Mouse (Mus musculus): ENCODE data around the gene Pafah1b1. TPM values are rescaled to one million over a fixed set of nuclear protein-coding genes. Genes with fewer than 3 reads are reported as not detected.

Gene Pafah1b1
- polyA plus RNA-seq, 1 experiment from 2014 or later, result 77.7 TPM

DNA sequence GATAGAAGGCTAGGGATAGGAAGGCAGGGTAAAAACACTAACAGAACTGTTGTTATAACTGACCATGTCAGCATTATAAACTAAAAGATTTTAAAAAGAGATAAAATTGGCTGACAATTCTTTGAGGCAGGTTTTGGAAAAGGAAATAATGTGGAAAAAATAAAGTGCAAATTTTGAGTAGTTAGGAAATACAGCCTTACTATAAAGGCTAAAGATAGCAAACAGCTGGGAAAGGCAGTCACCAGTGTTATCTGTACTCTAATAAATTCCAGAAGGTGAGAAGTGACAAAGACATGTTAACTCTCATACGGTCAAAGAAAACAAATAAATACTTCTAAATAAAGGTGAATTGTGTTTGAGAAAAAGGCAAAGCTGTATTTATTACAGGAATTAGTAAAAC, 15.7 kb downstream of the Pafah1b1 start:
- no peaks in the 10 kb centered on the region for H3K9me3 ChIP-seq (ENCODE audit: control insufficient read depth, low read depth, low read length)
- H3K4me1 ChIP-seq (ENCODE audit: control insufficient read depth, insufficient read depth, low read length), result 0 out of 2 replicates have a peak, but pooled peaks cover 3% of the 10 kb centered on the region
- no peak overlapping the region for H3K27ac ChIP-seq (ENCODE audit: low read length)
- H3K36me3 ChIP-seq (ENCODE audit: control insufficient read depth, insufficient read depth, low read length), result no peaks in the 10 kb centered on the region
- no peak overlapping the region for H3K4me3 ChIP-seq (ENCODE audit: low read depth, low read length)
- WGBS, result 53% methylated on average over 1 of the region's 1 CpGs
- no peak for ATAC-seq (ENCODE audit: insufficient number of reproducible peaks, insufficient read depth, low FRiP score, low read depth)
- no peaks in the 10 kb centered on the region for H3K27me3 ChIP-seq (ENCODE audit: control insufficient read depth, insufficient read depth, low read length)
- no peak overlapping the region for H3K4me2 ChIP-seq (replicated peaks; ENCODE audit: low read depth, low read length)
- H3K9ac ChIP-seq (replicated peaks; ENCODE audit: low read depth, low read length), result no peak overlapping the region

DNA sequence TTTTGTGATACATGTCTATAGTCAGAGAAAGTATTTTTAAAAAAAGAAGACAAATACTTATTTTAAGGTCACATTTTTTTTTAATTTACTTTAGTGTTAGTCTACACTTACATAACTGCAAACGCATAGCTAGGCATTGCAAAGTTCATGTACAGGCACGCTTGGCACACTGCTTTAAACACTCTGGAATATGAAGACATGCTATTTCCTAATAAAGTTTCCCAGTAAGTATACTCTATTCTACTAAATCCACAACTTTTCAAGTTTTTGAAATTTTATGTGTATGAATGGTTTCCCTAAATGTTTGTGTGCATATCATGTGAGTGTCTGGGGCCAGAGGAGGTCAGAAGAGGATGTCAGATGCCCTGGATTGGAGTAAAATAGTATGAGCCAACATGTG, 20.4 kb downstream of the Pafah1b1 start:
- no peak overlapping the region for H3K27ac ChIP-seq (ENCODE audit: low read length)
- ATAC-seq (ENCODE audit: insufficient number of reproducible peaks, insufficient read depth, low FRiP score, low read depth), result no peak
- no peak overlapping the region for H3K4me3 ChIP-seq (ENCODE audit: low read depth, low read length)
- 88% methylated on average over 2 of the region's 2 CpGs for WGBS
- no peak overlapping the region for H3K9ac ChIP-seq (replicated peaks; ENCODE audit: low read depth, low read length)
- no peaks in the 10 kb centered on the region for H3K9me3 ChIP-seq (ENCODE audit: control insufficient read depth, low read depth, low read length)
- H3K4me2 ChIP-seq (replicated peaks; ENCODE audit: low read depth, low read length), result no peak overlapping the region
- H3K27me3 ChIP-seq (ENCODE audit: control insufficient read depth, insufficient read depth, low read length), result no peaks in the 10 kb centered on the region
- peaks cover under 1% of the 10 kb centered on the region for H3K36me3 ChIP-seq (ENCODE audit: control insufficient read depth, insufficient read depth, low read length)
- no peaks in the 10 kb centered on the region; the same call in 1 of the 2 replicates for H3K4me1 ChIP-seq (ENCODE audit: control insufficient read depth, insufficient read depth, low read length)

DNA sequence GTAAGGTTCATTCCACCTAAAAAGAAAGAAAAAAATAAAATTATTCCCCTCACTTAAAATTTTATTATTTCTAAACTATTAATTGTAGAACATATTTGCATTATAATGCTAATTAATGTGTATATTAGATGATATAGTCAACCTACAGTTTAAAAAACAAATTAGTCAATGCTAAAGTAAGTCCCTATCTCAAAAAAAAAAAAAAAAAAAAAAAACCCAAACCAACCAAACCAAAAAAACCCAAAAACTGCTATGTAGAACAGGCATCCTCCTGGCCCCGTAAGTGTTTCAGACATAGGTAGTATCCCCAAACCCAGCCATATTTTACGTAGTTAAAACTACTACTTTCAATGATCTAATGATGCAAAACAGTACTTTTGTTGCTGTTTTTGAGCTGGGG, 25.0 kb downstream of the Pafah1b1 start:
- ATAC-seq (ENCODE audit: insufficient number of reproducible peaks, insufficient read depth, low FRiP score, low read depth), result no peak
- Histone ChIP-seq H3K9me3 (ENCODE audit: control insufficient read depth, low read depth, low read length) (no peaks in the 10 kb centered on the region), H3K27me3 (ENCODE audit: control insufficient read depth, insufficient read depth, low read length) (no peaks in the 10 kb centered on the region), H3K27ac (ENCODE audit: low read length) (no peak overlapping the region), H3K4me2 (replicated peaks; ENCODE audit: low read depth, low read length) (no peak overlapping the region), H3K9ac (replicated peaks; ENCODE audit: low read depth, low read length) (no peak overlapping the region), H3K4me3 (ENCODE audit: low read depth, low read length) (no peak overlapping the region), H3K4me1 (ENCODE audit: control insufficient read depth, insufficient read depth, low read length) (no peaks in the 10 kb centered on the region; the same call in 1 of the 2 replicates), H3K36me3 (ENCODE audit: control insufficient read depth, insufficient read depth, low read length) (peaks cover 19% of the 10 kb centered on the region)
- WGBS, result 98% methylated on average over 2 of the region's 2 CpGs

DNA sequence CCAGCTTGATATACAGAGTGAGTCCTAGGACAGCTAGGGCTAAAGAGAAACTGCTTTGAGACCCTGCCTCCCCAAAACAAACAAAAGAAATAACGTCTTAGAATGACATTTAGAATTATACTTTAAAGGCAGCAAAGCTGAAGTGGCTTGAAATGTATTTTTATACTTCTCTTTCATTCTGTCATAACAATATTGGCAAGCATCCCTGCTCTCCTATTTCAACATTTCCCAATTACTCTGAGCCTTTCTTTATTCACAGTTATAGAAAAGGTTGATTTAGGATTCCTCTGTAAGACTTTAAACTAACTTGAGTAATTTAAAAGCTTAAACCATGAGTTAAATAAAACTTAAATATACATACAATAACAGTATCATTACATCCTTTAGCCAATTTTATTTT, 32.3 kb downstream of the Pafah1b1 start:
- no peak overlapping the region for H3K4me3 ChIP-seq (ENCODE audit: low read depth, low read length)
- no peaks in the 10 kb centered on the region for H3K4me1 ChIP-seq (ENCODE audit: control insufficient read depth, insufficient read depth, low read length)
- H3K36me3 ChIP-seq (ENCODE audit: control insufficient read depth, insufficient read depth, low read length), result peaks cover 28% of the 10 kb centered on the region
- no peaks in the 10 kb centered on the region for H3K9me3 ChIP-seq (ENCODE audit: control insufficient read depth, low read depth, low read length)
- no peak for ATAC-seq (ENCODE audit: insufficient number of reproducible peaks, insufficient read depth, low FRiP score, low read depth)
- whole genome bisulfite sequencing, result 64% methylated on average over 1 of the region's 1 CpGs
- H3K27ac ChIP-seq (ENCODE audit: low read length), result no peak overlapping the region
- H3K27me3 ChIP-seq (ENCODE audit: control insufficient read depth, insufficient read depth, low read length), result no peaks in the 10 kb centered on the region
- no peak overlapping the region for H3K9ac ChIP-seq (replicated peaks; ENCODE audit: low read depth, low read length)
- no peak overlapping the region for H3K4me2 ChIP-seq (replicated peaks; ENCODE audit: low read depth, low read length)

DNA sequence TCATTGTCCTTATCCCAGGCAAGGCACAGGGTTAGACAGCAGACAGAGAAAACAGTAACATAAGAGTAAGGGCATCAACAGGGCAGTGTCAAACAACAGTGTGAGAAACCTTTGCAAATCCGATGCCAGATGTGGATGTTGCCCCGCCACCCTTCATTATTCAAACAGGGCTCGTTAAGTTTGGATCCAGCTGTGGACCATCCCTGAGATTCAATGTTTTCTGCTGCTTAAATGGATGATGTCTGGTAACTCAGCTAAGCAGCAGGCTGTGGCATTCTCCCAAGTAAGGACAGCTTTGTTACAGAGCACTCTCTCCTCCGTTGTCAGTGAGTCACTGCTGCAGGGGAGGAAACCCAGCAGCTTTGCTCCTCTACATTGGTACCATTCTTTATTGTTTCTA, 49.3 kb downstream of the Pafah1b1 start:
- no peaks in the 10 kb centered on the region for H3K4me1 ChIP-seq (ENCODE audit: control insufficient read depth, insufficient read depth, low read length)
- ATAC-seq (ENCODE audit: insufficient number of reproducible peaks, insufficient read depth, low FRiP score, low read depth), result no peak
- no peak overlapping the region for H3K9ac ChIP-seq (replicated peaks; ENCODE audit: low read depth, low read length)
- H3K27me3 ChIP-seq (ENCODE audit: control insufficient read depth, insufficient read depth, low read length), result no peaks in the 10 kb centered on the region
- peaks cover 54% of the 10 kb centered on the region for H3K36me3 ChIP-seq (ENCODE audit: control insufficient read depth, insufficient read depth, low read length)
- H3K4me3 ChIP-seq (ENCODE audit: low read depth, low read length), result no peak overlapping the region
- 89% methylated on average over 4 of the region's 4 CpGs for WGBS
- no peak overlapping the region for H3K27ac ChIP-seq (ENCODE audit: low read length)
- H3K4me2 ChIP-seq (replicated peaks; ENCODE audit: low read depth, low read length), result no peak overlapping the region
- H3K9me3 ChIP-seq (ENCODE audit: control insufficient read depth, low read depth, low read length), result no peaks in the 10 kb centered on the region

DNA sequence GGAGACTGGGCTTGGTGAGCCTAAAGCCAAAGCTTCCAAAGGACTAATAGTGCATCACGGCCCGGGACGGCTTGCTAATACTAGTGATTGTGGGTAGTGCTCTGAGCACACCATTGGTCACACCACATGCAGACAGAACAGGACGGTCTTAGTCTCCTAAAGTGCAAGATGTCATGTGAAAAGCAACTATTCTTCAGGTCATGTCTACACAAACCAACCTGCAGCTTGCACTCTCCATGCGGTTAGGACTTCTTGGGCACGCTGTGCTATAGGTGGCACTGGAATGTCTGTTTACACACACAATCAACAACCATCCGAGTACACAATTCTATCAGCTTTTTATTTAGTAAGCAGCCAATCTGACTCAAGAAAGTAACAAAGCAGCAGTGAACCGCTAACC, 49.8 kb downstream of the Pafah1b1 start:
- H3K9me3 ChIP-seq (ENCODE audit: control insufficient read depth, low read depth, low read length), result no peaks in the 10 kb centered on the region
- no peak overlapping the region for H3K4me2 ChIP-seq (replicated peaks; ENCODE audit: low read depth, low read length)
- no peak; the same call in 1 of the 2 replicates for ATAC-seq (ENCODE audit: insufficient number of reproducible peaks, insufficient read depth, low FRiP score, low read depth)
- H3K36me3 ChIP-seq (ENCODE audit: control insufficient read depth, insufficient read depth, low read length), result peaks cover 51% of the 10 kb centered on the region
- WGBS, result 92% methylated on average over 8 of the region's 8 CpGs
- no peaks in the 10 kb centered on the region for H3K27me3 ChIP-seq (ENCODE audit: control insufficient read depth, insufficient read depth, low read length)
- no peak overlapping the region for H3K4me3 ChIP-seq (ENCODE audit: low read depth, low read length)
- H3K9ac ChIP-seq (replicated peaks; ENCODE audit: low read depth, low read length), result no peak overlapping the region
- no peaks in the 10 kb centered on the region for H3K4me1 ChIP-seq (ENCODE audit: control insufficient read depth, insufficient read depth, low read length)
- H3K27ac ChIP-seq (ENCODE audit: low read length), result no peak overlapping the region

DNA sequence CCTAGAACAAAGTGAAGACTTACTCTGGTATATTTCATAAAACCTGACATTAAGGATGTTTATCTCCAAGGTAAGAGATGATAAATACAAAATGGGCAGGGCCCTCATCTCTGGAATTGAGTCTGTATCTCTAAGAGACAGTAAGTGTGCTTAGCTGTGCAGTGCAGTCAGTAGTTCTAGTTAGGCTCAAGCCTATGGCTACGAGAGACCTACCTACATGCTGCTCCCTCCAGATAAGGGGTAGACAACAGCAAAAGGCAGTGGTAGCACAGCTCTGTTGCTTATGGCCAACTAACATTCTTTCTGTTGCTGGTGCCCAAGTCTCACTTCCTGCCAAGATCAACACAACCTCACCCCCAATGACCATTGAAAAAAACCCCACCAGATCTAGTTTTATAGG, 50.9 kb downstream of the Pafah1b1 start:
- Histone ChIP-seq H3K36me3 (ENCODE audit: control insufficient read depth, insufficient read depth, low read length) (peaks cover 40% of the 10 kb centered on the region), H3K27me3 (ENCODE audit: control insufficient read depth, insufficient read depth, low read length) (no peaks in the 10 kb centered on the region), H3K27ac (ENCODE audit: low read length) (no peak overlapping the region), H3K4me2 (replicated peaks; ENCODE audit: low read depth, low read length) (no peak overlapping the region), H3K9me3 (ENCODE audit: control insufficient read depth, low read depth, low read length) (no peaks in the 10 kb centered on the region), H3K9ac (replicated peaks; ENCODE audit: low read depth, low read length) (no peak overlapping the region), H3K4me1 (ENCODE audit: control insufficient read depth, insufficient read depth, low read length) (no peaks in the 10 kb centered on the region), H3K4me3 (ENCODE audit: low read depth, low read length) (no peak overlapping the region)
- WGBS, result 88% methylated on average over 1 of the region's 1 CpGs
- ATAC-seq (ENCODE audit: insufficient number of reproducible peaks, insufficient read depth, low FRiP score, low read depth), result no peak

DNA sequence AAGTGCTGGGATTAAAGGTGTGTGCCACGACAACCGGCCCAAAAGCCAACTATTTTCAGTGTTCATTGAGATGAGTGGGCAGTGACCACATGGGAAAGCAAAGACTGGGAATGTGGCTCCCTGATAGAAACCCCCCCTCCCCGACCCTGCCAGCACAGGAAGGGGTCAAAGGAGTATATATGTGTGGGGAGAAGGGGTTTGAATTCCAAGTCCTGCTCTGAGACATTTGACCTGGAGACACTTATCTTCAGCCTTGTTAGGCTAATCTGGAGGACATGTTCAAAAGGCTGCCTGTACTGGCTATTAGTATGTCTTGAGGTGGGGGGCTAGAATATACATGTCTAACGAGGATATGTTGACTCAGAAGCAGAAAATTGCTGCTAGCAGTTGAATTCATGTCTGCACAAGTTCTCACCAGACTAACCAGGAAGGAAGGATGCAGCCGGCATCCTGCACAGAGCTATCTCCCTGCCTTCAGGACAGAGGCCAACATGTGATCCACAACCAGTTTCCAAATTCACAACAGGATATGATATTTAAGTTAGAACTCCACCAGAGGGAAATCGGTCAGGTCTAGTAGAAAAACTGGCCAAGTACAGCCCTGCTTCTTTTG, 51.5 kb downstream of the Pafah1b1 start:
- Histone ChIP-seq H3K27ac (ENCODE audit: low read length) (no peak overlapping the region), H3K36me3 (ENCODE audit: control insufficient read depth, insufficient read depth, low read length) (peaks cover 35% of the 10 kb centered on the region), H3K4me1 (ENCODE audit: control insufficient read depth, insufficient read depth, low read length) (no peaks in the 10 kb centered on the region), H3K9me3 (ENCODE audit: control insufficient read depth, low read depth, low read length) (no peaks in the 10 kb centered on the region), H3K9ac (replicated peaks; ENCODE audit: low read depth, low read length) (no peak overlapping the region), H3K4me3 (ENCODE audit: low read depth, low read length) (no peak overlapping the region), H3K4me2 (replicated peaks; ENCODE audit: low read depth, low read length) (no peak overlapping the region), H3K27me3 (ENCODE audit: control insufficient read depth, insufficient read depth, low read length) (no peaks in the 10 kb centered on the region)
- ATAC-seq (ENCODE audit: insufficient number of reproducible peaks, insufficient read depth, low FRiP score, low read depth), result no peak
- 83% methylated on average over 6 of the region's 6 CpGs for WGBS

DNA sequence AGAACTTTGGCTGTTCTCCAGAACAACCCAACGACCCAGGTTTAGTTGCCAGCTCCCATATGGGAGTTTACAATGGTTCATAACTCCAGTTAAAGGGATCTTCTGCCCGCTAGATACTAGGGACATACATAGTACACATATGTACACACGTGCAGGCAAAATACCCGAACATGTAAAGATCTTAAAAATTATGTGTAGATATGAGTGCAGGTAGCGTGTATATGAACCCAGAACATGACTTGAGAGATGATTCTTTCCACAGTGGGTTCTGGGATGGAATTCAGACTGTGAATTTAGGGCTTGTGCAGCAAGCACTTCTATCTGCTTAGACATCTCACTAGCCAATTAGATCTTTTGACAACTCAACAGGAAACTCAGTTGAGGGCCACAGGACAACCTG, 52.6 kb downstream of the Pafah1b1 start:
- H3K4me1 ChIP-seq (ENCODE audit: control insufficient read depth, insufficient read depth, low read length), result no peaks in the 10 kb centered on the region
- H3K27me3 ChIP-seq (ENCODE audit: control insufficient read depth, insufficient read depth, low read length), result no peaks in the 10 kb centered on the region
- no peak overlapping the region for H3K9ac ChIP-seq (replicated peaks; ENCODE audit: low read depth, low read length)
- no peaks in the 10 kb centered on the region for H3K9me3 ChIP-seq (ENCODE audit: control insufficient read depth, low read depth, low read length)
- no peak overlapping the region for H3K27ac ChIP-seq (ENCODE audit: low read length)
- H3K4me3 ChIP-seq (ENCODE audit: low read depth, low read length), result no peak overlapping the region
- ATAC-seq (ENCODE audit: insufficient number of reproducible peaks, insufficient read depth, low FRiP score, low read depth), result no peak
- WGBS, result 87% methylated on average over 5 of the region's 5 CpGs
- H3K36me3 ChIP-seq (ENCODE audit: control insufficient read depth, insufficient read depth, low read length), result peaks cover 39% of the 10 kb centered on the region
- no peak overlapping the region for H3K4me2 ChIP-seq (replicated peaks; ENCODE audit: low read depth, low read length)

All from stomach, embryonic 14.5 days (tissue).